Mouse (Mus musculus) adrenal gland, postnatal 10 days (tissue): ENCODE results near the gene Ldb1. TPM values are rescaled to one million over a fixed set of nuclear protein-coding genes. Genes with fewer than 3 reads are reported as not detected.

Source experiments
- DNase-seq: peaks from one replicate; pipeline ENCODE4 v3.0.0; 2021; ENCODE audit warnings: mixed read lengths
- long read RNA-seq, 2 experiments: library from polyadenylated mRNA; stranded (forward); transcript quantifications; one replicate each; pipeline ENCODE4 v2.0.0; 2021
- total RNA-seq, 2 experiments: library from RNA; stranded (reverse); gene quantifications; 2 replicates each; pipeline ENCODE4 v1.2.3; 2021

Ldb1 gene
- 10 to 100 TPM; 75.3 to 92.1 TPM for total RNA-seq
- long read RNA-seq, experiment 1, transcript Ldb1-207 (11 exons, 3,133 nt), result major isoform, 19 of 62 reads
- long read RNA-seq, experiment 1, transcript Ldb1-206 (11 exons, 2,108 nt), result minor isoform, 6 of 62 reads
- long read RNA-seq, experiment 1, partial matches to known transcripts, result 37 of 62 reads
- long read RNA-seq, experiment 1, other reads (novel, unspliced or antisense), result 0 of 62 reads
- long read RNA-seq, experiment 2, transcript Ldb1-207 (11 exons, 3,133 nt), result major isoform, 7 of 32 reads
- long read RNA-seq, experiment 2, transcript Ldb1-206 (11 exons, 2,108 nt), result major isoform, 7 of 32 reads
- long read RNA-seq, experiment 2, partial matches to known transcripts, result 9 of 32 reads
- long read RNA-seq, experiment 2, other reads (novel, unspliced or antisense), result 9 of 32 reads

DNA sequence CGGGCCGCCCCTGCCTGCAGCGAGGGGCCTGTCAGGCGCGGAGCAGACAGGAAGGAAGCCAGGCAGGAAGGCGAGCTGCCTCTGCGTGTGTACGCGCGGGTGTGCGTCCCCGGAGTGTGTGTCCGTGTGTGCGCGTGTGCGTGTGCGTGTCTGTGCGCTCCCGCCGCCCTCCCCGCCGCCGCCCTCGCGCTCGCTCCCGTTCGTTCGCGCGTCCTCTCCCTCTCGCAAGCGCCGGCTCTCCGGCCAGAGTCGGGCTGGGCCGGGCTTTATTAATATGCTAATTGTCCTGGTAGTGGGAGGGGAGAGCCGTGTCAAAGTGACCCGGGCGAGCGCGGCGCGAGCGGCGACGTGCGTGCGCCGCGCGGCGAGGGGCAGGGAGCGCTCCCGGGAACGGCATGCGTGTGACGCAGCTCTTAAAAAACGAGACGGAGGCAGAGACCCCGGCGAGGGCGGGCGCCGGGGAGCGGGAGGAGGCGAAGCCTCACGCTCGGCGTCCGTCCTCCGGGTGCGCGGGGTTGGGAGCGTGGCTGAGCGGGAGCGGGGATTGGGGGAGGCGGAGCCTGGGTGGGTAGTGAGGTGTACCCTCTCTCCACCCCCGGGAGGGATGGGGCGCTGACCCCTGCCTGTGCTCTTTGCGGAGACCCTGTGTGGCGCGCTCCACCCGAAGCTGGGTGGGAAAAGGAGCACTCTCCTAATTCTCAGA is at the start of gene Ldb1:
Ldb1 (minus strand) TSS at position 222 of the 703 bp plus-strand sequence.
- DNase-seq, result peak; percentile 91

DNA sequence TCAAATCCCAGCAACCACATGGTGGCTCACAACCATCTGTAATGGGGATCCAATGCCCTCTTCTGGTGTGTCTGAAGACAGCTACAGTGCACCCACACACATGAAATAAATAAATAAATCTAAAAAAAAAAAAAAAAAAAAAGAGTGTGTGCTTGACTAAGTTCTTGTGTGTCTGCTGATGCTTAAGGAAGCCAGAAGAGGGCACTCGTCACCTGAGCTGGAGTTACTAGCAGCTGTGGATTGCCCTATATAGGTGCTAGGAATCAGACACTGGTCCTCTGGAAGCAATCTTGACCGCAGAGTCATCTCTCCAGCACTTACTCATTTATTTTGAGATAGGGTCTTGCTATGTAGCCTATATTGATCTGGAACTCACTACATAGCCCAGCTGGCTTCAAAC is 49.1 kb upstream of the Ldb1 start:
- DNase-seq, result no peak

DNA sequence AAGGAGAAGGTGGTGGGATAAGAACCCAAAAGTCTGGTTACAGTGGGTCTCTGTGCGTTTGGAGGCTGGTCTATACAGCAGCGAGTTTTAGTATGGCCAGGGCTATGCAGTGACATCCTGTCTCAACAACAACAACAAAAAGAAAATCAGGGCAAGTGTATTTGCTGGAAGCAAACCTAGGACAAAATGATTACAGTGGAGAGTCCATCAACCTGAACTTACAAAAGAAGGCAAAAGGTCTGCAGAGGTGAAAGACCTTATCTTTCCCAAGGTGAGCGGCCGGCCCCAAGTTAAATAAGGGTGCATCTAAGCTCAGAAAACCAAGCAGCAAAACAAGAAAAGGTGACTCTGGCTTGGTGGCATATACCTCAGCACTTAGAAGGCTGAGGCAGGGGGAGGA is 46.6 kb upstream of the Ldb1 start:
- no peak for DNase-seq

DNA sequence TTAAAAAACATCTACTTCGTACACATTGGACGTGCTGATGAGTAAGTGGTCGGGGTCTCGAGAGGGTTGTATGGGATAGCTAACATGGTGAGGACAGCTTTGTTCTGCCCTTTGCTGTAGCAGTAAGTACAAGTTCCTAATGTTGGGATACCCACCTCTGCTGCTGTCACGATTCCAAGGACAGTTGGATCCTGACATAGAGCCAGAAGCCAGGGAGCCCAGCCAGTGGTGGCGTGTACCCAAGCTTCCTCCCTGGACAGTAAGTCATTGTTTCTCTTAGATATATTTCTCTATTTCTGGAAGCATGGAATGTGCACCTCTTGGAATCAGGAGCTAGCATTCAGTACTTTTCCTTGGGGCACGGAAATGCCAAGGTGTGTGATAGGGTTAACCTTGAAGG is 42.9 kb upstream of the Ldb1 start:
- DNase-seq, result peak; percentile 67

DNA sequence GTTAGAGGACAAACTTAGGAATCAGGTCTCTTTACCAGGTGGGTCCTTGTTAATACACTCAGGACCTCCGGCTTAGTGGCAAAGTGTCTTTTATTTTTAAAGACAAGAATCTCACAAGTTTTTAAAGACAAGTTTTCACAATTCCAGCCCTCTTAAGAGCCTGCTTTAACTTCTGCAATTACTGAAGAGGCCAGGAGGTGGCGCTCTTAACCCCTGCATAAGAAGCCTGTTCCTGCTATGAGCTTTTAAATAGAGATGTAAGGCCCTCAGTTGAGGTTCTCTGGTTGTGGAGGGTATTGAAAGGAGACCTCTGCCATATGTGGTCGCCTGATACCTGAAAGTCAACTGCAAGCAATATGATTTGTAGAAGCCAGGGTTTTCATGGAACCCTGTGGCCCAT is 41.3 kb upstream of the Ldb1 start:
- DNase-seq, result peak; percentile 75

DNA sequence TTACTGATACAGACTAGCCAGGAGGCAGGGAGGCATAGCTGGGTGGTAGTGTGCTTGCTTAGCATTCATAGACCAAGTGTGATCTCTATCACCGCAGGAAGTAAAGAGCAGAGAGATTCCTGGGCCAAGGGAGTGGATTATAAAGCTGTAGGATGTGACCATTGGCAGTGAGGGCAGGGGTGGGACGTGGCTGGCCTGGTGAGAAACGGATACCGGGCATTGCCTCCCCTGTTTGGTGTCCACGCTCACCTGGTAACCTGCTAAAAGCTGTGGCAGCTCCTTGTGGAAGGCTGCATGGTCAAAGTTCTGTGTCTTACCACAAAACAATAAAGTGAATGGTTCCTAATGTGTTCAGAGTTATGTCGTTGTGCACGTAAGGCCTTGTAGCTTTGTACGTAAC is 40.2 kb upstream of the Ldb1 start:
- no peak for DNase-seq

DNA sequence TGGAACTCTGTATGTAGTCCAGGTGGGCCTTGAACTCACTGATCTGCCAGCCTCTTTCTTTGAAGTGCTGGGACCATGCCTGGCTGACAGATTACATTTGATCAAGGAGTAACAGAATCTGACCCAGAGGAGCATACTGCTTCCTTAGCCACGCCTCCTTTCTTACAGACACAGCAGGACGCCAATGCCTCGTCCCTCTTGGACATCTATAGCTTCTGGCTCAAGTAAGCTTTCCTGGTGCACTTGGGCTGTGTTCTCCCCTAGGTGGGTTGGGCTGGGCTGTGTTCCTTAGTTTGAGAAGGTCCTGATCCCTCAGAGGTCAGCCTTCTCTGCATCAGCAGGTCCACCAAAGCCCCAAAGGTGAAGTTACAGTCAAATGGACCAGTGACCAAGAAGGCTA is 33.5 kb upstream of the Ldb1 start:
- DNase-seq, result no peak

DNA sequence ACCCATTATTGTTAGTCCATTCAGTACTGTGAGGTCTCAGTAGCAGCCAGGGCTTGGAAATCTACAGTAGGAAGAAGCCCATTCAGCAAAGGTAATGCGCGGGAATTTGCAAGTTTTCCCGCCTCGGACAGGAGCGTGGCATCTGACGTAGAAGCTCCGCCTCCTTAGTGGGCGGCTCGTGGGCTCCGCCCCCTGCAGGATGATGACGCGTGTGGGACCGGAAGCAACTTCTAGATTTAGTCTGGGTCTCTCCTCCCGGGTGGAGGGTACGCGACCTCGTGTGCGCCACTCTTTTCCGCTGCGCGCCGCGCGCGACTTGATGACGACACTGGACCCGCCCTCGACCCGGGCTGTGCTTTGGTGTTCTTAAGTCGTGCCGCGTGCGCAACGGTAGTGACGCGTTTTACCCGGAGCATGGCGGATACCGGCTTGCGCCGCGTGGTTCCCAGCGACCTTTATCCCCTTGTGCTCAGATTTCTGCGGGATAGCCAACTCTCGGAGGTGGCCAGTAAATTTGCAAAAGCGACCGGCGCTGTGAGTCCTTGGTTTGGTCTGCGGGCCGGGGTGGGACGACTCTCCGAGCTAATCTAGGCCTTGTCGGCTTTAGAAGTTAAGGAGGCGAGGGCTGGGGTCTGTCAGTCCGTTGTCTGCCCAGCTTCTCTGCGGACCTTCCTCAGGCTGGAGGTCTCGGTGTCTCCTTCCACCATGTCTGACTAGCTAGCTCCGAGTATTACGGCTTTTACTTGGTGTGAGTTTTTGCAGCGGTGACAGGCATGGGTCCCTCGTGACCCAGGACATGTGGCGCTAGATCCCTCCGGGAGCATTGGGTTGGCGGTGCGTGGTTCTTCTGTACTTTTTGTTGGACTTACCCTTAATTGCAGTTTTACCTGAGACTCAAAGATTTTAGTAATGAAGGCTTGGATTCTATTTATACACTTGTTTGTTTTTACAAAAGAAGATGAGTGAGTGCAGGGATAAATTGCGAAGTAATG is 30.9 kb upstream of the Ldb1 start, which contains the start of gene Nolc1:
Nolc1 (plus strand) TSS at position 248 of the 992 bp plus-strand sequence.
- peak; percentile 99 for DNase-seq

DNA sequence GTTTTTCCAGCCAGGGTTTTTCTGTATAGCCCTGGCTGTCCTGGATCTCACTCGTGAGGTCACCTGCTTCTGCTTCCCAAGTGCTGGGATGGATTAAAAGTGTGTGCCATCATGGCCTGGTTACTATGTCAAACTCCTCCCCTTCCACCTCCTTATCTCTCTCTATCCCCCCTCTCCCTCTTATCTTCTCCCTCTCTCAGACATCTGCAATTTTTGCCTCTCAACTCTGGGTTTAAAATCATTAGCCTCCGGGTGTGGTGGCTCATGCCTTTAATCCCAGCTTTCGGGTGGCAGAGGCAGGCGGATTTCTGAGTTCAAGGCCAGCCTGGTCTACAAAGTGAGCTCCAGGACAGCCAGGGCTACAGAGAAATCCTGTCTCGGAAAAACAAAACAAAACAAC is 29.3 kb upstream of the Ldb1 start:
- no peak for DNase-seq

DNA sequence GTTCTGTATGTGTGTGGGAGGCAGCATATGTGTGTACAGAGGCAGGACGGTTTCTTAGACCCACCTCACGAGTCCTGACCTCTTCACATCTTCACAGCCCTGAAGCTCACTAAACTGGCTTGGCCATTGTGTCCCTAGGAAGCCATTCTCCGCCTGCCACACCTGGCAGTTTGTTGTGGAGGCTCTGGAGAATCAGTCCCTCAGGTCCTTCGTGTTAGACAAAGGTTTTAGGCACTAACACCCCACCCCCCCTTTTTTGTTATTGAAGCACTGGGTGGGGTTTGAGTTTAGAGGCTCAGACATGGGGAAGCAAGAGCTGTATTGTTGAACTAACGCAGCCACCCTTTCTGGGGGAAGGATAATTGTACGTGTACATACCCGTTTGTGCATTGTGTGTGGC is 28.3 kb upstream of the Ldb1 start:
- DNase-seq, result no peak

DNA sequence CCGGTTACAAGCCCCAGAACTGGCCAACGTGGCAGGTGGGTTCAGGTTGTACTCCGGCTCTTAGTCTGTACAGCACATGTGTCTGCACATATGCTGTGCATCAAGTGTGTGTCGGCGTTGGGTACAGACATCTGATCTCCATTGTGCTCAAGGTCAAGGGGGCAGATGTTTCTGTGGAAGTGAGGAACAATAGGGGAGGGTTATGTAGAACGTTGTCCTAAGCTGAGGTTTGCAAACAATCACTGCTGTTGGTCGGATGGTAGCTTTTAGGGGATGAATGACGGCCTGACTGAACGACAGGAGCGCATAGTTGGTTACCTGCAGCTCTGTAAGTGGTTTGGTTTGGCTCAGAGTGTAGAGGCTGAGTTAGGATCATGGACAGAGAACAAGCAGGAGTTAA is 23.0 kb upstream of the Ldb1 start:
- no peak for DNase-seq

DNA sequence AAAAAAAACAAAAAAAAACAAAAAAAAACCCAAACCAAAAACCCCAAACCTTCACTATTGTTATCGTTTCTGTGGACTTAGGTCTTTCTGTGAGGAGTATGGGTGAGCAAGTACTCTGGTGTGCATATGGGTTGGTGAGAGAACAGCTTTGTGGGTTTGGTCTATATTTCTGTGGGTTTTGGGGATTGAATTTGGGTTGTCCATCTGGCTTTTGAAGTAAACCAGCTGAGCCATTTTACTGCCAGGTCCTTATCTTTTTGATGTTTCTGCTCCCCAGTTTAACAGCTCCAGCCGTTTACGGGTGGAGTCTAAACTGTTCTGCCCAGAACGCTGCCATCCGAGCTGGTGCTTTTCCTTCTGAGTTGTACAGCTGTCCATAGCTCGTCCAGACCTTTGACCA is 15.8 kb upstream of the Ldb1 start:
- no peak for DNase-seq

DNA sequence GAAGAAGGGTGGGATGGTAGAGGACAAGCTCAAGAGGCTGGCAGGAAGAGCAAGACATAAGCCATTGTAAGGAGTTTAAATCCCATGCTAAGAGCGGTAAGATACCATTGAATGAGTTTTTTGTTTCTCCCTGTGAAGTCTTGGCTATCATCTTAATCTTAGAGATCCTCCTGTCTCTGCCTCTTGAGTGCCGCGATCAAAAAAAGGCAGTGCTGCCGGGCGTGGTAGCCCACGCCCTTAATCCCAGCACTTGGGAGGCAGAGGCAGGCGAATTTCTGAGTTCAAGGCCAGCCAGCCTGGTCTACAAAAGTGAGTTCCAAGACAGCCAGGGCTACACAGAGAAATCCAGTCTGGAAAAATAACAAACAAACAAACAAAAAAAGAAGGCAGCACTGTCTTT is 13.5 kb upstream of the Ldb1 start:
- no peak for DNase-seq

DNA sequence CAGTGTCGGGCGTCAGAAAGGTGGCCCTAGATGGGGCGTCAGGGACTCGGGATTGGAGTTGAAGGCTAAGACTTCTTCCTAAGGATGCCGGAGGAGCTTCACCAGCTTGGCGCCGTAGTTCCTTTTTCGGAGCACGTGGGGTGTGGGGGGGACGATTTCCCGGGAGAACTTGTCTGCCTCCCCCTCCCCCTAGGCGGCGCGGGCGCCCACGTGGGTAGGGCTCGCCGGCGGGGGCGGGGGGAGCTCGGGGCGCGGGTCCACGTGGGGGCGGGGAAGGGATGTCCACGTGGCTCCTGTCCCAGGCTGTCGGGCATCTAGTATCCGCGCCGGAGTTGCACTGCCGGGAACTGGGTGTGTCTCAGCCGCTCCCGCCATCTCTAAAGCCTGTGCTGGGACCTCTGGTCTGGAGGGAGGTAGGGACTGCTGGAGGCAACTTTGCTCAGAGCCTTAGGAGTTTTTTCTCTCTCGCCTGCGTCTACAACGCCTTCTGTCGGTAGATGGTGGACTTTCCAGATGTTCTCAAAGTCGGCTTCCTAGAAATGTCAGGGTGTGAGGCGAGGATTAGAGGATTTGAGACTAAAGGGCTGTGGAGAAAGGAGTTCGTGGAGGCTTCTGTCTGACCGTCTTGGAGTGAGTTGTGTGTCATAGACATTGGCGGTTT is 12.1 kb upstream of the Ldb1 start:
- peak; percentile 89 for DNase-seq

DNA sequence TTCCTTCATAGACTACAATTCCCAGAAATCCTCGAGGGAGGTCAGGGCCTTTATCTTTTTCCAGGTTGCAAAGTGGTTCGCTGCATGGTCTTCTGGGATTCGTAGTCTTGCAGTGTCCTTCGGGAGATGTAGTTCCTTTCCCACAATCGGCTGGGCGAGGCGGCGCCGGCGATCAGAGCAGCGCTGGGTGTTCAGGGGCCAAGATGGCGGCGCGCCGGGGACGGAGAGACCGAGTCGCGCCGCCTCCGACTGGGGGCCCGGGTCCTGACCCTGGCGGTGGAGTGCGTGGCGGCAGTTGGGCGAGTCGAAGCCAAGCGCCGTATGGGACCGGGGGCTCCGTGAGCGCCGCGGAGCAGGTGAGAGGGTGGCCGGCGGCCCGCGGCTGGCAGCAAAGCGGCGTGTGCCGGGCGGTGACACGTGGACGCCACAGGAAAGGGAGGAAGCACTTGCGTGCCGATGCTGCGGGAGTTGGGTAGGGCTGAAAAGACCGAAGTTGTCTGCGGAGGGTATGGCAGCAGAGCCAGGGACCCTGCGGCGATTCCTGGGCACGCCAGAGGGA is 11.5 kb upstream of the Ldb1 start:
- peak; percentile 92 for DNase-seq

DNA sequence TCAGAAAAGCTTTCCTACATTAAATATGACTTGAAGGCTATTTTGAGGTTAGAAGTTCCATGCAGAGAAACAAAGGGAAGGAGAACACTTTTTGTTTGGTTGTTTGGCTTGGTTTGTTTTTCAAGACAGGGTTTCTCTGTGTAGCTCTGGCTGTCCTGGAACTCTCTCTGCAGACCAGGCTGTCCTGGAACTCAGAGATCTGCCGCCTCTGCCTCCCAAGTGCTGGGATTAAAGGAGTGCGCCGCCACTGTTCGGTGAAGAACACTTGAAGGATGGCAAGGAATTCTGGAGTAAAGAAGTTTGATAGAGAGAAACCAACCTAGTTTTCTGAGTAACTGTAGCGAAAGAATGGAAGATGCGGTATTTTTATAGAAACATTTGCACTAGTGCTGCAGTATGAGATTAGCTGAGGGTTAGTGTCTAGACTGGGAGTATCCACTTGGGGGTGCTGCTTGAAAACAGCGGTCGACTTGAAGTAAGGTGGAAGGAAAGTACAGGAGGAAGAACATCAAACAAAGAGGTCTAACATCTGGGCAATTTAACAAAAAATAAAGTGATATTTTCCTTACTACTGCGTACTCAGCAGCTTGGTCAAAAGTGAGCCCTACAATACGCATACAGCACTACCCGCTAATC is 10.9 kb upstream of the Ldb1 start:
- DNase-seq, result no peak

DNA sequence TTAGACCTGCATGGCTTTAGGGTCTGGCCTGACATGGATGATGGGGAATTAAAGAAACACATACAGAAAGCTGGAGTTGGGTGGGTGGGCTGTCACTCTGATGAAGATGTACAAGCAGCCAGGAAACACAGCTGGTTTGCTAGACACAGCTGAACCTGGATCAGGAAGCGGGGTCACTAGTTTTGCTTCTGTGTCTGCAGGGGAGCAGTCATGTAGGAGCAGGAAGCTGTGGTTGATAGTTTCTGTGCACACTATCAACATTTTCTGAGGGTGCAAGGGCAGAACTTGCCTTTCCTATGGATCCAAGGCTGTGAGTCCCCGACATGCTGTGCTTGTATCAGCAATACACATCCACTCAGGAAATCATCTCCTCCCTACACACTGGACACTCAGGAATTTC is 5.4 kb upstream of the Ldb1 start:
- no peak for DNase-seq

DNA sequence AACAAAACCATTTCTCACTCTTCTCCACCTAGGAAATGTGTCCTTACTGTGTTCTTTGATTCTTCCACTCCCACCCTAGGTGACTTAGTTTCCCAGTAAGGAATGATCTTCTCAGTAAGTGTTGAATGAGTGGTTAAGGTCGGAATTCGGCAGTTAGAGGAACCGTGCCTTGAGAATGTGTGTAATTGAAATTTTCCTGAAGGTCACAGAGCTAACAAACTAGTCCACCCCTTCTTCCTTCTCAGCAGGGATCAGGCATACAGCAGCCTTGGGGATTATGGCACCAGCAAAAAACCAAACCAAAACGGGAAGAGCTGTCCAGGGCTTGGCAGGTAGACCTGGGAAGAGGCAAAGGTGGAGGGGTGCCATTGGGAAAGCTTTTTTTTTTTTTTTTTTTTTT is 4.1 kb upstream of the Ldb1 start:
- no peak for DNase-seq

DNA sequence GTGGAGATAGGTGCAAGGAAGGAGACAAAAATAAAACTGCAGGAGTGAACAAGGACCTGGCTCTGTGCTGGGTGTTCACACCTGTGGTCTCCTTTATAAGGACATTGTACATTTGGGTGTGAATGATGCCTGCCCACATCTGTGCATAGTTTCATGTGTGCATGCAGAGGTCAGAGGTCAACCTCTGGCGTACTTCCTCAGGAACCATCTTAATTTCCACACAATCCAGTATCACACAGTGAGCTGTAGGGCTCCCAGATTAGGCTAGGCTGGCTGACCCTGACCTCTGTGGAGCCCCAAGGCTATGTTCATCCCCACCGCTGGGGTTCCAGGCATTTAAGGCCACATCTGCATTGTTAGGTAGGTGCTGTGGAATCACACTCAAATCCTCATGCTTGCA is 2.4 kb upstream of the Ldb1 start:
- DNase-seq, result no peak

DNA sequence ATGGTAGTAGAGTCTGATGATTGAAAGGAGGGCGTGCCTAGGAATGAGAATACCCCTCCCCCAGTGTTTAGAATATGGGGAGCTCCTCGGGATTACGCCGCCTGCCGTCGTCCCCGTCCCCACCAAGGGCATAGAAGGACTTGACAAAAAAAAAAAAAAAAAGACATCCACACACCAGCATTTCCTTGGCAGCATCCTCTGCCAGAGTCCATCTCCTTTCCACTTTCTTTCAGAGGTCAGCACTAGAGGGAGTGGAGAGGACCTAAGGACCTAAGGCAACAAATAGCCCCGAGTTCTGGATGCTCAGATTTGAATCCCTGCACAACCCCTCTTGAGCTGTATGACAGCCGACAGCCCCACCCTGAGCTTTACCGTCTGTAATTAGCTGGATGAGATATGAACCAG is 1.6 kb upstream of the Ldb1 start:
- no peak for DNase-seq

DNA sequence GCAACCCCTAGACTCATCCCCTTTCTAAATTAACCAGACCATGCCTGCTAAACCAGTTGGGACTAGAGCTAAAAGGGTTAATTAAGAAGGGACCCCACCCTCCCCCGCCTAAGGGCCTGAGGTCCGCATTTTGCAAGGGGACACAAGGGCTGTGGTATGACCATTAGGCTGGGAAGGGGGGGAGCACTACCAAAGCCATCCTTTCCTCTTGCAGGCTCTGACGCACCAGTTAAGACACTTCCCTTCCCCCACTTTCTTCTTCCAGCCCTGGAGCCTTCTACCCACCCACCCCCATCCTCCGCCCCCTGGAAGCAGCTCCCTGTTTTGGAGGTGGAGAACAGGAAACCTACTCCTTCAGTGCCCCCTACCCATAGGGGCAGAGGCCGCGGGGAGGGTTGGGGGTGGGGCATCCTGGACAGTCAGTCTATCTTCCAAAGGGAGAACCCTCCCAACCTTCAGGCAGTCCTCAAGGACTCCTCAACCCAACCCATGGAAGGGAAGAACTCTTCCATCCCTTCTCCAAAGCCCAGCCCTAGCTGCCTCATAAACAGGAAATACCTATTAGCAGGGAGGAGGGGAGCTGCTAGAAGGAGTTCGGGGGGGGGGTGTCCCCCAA is 790 bp upstream of the Ldb1 start:
- DNase-seq, result peak; percentile 67
